In genomic region chr11:80383019-80383625, GRCm38 (mm10) we compare ENCODE assay signal across 8 mouse cellular contexts. TPM values are rescaled to one million over a fixed set of nuclear protein-coding genes. Genes with fewer than 3 reads are reported as not detected.
DNase-seq lines count a peak whose midpoint lies in the region; ATAC-seq lines count a peak whose summit lies in the region.

Zfp207 (plus strand) TSS chr11:80383279.

- H3K4me3 ChIP-seq in hindbrain, embryonic 15.5 days: peak within 1 kb of the TSS; percentile 97

- peaks cover 43% of the 10 kb centered on the region for H3K4me1 ChIP-seq in hindbrain, embryonic 15.5 days (replicated peaks)

- DNase-seq in T-cell, adult 2 months (ENCODE audit: low spot score): peak; percentile 97
- peak; percentile 99 for DNase-seq in cerebellum, postnatal 36 days
- peak; percentile 98 to 99 for DNase-seq in frontal cortex, postnatal 36 days (ENCODE audit: low spot score in 2 of 2)
- DNase-seq in left cerebral cortex, adult 11 months (ENCODE audit: low spot score): peak; percentile 94
- DNase-seq in lung, postnatal 4 days: peak; percentile 98 to 99
- peak; percentile 95 for DNase-seq in retina, postnatal 7 days (ENCODE audit: low read depth, low spot score)
- peak; percentile 92 for DNase-seq in urinary bladder, adult 2 months (ENCODE audit: low spot score)

- peaks cover 14% of the 10 kb centered on the region for H3K36me3 ChIP-seq in hindbrain, embryonic 15.5 days

- peak within 1 kb of the TSS; percentile 93 for H3K4me2 ChIP-seq in hindbrain, embryonic 15.5 days

- H3K9ac ChIP-seq in hindbrain, embryonic 15.5 days: peak within 1 kb of the TSS; percentile 96

- no peaks in the 10 kb centered on the region for H3K27me3 ChIP-seq in hindbrain, embryonic 15.5 days

- under 1% methylated on average over 33 of the region's 33 CpGs for WGBS in hindbrain, embryonic 15.5 days

- no peaks in the 10 kb centered on the region for H3K9me3 ChIP-seq in hindbrain, embryonic 15.5 days

- ATAC-seq in hindbrain, embryonic 15.5 days (ENCODE audit: low FRiP score, low read depth): peak; percentile 96

- H3K27ac ChIP-seq in hindbrain, embryonic 15.5 days (replicated peaks): peak within 1 kb of the TSS; percentile 87

RNA-seq across cellular contexts. Expression of gene Zfp207, which starts in this region (rescaled TPM):
- polyA plus RNA-seq in hindbrain, embryonic 15.5 days (2015; fragmentation: Nextera tagmentation; extraction: Ambion mirVana): 164 and 175 TPM in 2 replicates
- polyA plus RNA-seq in urinary bladder, adult 2 months (2012; rRNA removed): 116 and 122 TPM in 2 replicates

Comparison
In these comparisons a context has a peak if more than half of its experiments do, and no peak if none do; other contexts are left out.
1. Peak in every context shown above with its lines: DNase-seq, ATAC-seq, H3K4me3 ChIP-seq and H3K27ac ChIP-seq.